Mouse (Mus musculus) forebrain, postnatal 0 days (tissue): ENCODE measurements around the gene 4930404N11Rik. TPM values are rescaled to one million over a fixed set of nuclear protein-coding genes. Genes with fewer than 3 reads are reported as not detected.

Source experiments
- ATAC-seq: fragments of 200-750 bp; cut with Nextera tagmentation; 2 replicates; pipeline ENCODE4 v1.8.0; 2017; ENCODE audit warnings: mild to moderate bottlenecking, moderate library complexity
- DNase-seq: peaks from one replicate; pipeline ENCODE4 v3.0.0-alpha.2; 2015
- H3K27ac ChIP-seq: fragments of 300-500 bp; sonication (generic); 2 replicates; pipeline ENCODE4 v1.5.1; 2014; ENCODE audit warnings: low read depth, mild to moderate bottlenecking, antibody characterized with exemption, low read length, moderate library complexity, mixed read lengths
- H3K27me3 ChIP-seq: fragments of 300-500 bp; sonication (generic); 2 replicates; pipeline ENCODE4 v1.6.1; 2014; ENCODE audit warnings: mild to moderate bottlenecking, low read length, mixed read lengths; ENCODE audit not compliant: insufficient read depth
- H3K36me3 ChIP-seq: fragments of 300-500 bp; sonication (generic); 2 replicates; pipeline ENCODE4 v1.6.1; 2014; ENCODE audit warnings: mild to moderate bottlenecking, moderate library complexity; ENCODE audit not compliant: insufficient read depth
- H3K4me1 ChIP-seq: fragments of 300-500 bp; sonication (generic); 2 replicates; pipeline ENCODE4 v1.6.1; 2014; ENCODE audit warnings: antibody characterized with exemption; ENCODE audit not compliant: insufficient read depth
- H3K4me2 ChIP-seq: fragments of 300-500 bp; sonication (generic); 2 replicates; pipeline ENCODE4 v1.6.1; 2014; ENCODE audit warnings: low read depth, mild to moderate bottlenecking, moderate library complexity
- H3K4me3 ChIP-seq: fragments of 300-500 bp; sonication (generic); 2 replicates; pipeline ENCODE4 v1.5.1; 2014; ENCODE audit warnings: low read depth, low read length, mixed read lengths
- H3K9ac ChIP-seq: fragments of 300-500 bp; sonication (generic); 2 replicates; pipeline ENCODE4 v1.6.1; 2014; ENCODE audit warnings: mild to moderate bottlenecking
- H3K9me3 ChIP-seq: fragments of 300-500 bp; sonication (generic); 2 replicates; pipeline ENCODE4 v1.6.1; 2016; ENCODE audit warnings: low read length
- CTCF ChIP-seq: sonication (generic); IDR thresholded peaks from 2 replicates; pipeline ENCODE4 v1.5.1; 2016; ENCODE audit warnings: antibody characterized with exemption, control low read depth, low read depth
- WGBS: fragments of 180-500 bp; shearing (Covaris S2); extraction: QIAGEN DNeasy Blood & Tissue Kit; methylation state at CpG from one replicate; pipeline ENCODE4 v1.1.7; 2014; 5-methylcytosine and 5-hydroxymethylcytosine counted together
- polyA plus RNA-seq: library from polyadenylated mRNA; unstranded; fragments of >200 nt; fragmentation: Nextera tagmentation; extraction: Ambion mirVana; gene quantifications from 2 replicates; pipeline ENCODE4 v1.2.1, GENCODE M21; 2015
- total RNA-seq: library from RNA; depleted of rRNA; stranded (reverse); fragments of >200 nt; gene quantifications from 2 replicates; pipeline ENCODE4 v1.2.3, GENCODE M21; 2014

The 4930404N11Rik gene
- total and polyA plus RNA-seq, 2 experiments from 2014 or later: 0.16 TPM; not detected in 1

- WGBS: 62% methylated on average over 23 of the region's 23 CpGs
- Histone ChIP-seq H3K4me2 (no peak overlapping the region), H3K27me3 (no peaks in the 10 kb centered on the region), H3K9ac (no peak overlapping the region), H3K9me3 (no peaks in the 10 kb centered on the region), H3K27ac (no peak overlapping the region), H3K36me3 (peaks cover 39% of the 10 kb centered on the region), H3K4me1 (peaks cover 5% of the 10 kb centered on the region), H3K4me3 (no peak overlapping the region)
- TF ChIP-seq CTCF: peak; percentile 90
- DNase-seq (peak; percentile 75), ATAC-seq (peak; percentile 76)
Observed at GRCm38 (mm10) chr10:81389801-81390677, 24.4 kb upstream of the 4930404N11Rik start.

- H3K9ac ChIP-seq: no peak overlapping the region
- WGBS: 50% methylated on average over 3 of the region's 3 CpGs
Observed at GRCm38 (mm10) chr10:81389373-81389772, 23.8 kb upstream of the 4930404N11Rik start.

GRCm38 (mm10) chr10:81388505-81389055 lies 23.0 kb upstream of the 4930404N11Rik start, which contains the start of gene Gm48552:
Gene Gm48552, plus strand, starts transcription at chr10:81389005.
- H3K9ac ChIP-seq: no peak within 1 kb of the TSS
- no peak within 1 kb of the TSS for H3K27ac ChIP-seq
- DNase-seq: no peak
- H3K9me3 ChIP-seq: no peaks in the 10 kb centered on the region
- H3K4me1 ChIP-seq: peaks cover 11% of the 10 kb centered on the region
- no peaks in the 10 kb centered on the region for H3K27me3 ChIP-seq
- H3K4me2 ChIP-seq: no peak within 1 kb of the TSS
- 86% methylated on average over 5 of the region's 5 CpGs for WGBS
- H3K36me3 ChIP-seq: peaks cover 39% of the 10 kb centered on the region
- no peak within 1 kb of the TSS for H3K4me3 ChIP-seq
- no peak for ATAC-seq
- no peak for TF ChIP-seq CTCF

More at GRCm38 (mm10) chr10:81389373-81389772, 23.8 kb upstream of the 4930404N11Rik start:
- peaks cover 39% of the 10 kb centered on the region for H3K36me3 ChIP-seq
- H3K27me3 ChIP-seq: no peaks in the 10 kb centered on the region
- H3K9me3 ChIP-seq: no peaks in the 10 kb centered on the region
- no peak for TF ChIP-seq CTCF
- H3K4me1 ChIP-seq: peaks cover 11% of the 10 kb centered on the region
- DNase-seq: no peak
- 0 out of 2 replicates have a peak, but pooled peaks have one; percentile 3 for ATAC-seq
- no peak overlapping the region for H3K4me3 ChIP-seq
- H3K4me2 ChIP-seq: no peak overlapping the region
- no peak overlapping the region for H3K27ac ChIP-seq

GRCm38 (mm10) chr10:81387716-81388115 lies 22.1 kb upstream of the 4930404N11Rik start:
- no peak overlapping the region for H3K9ac ChIP-seq
- H3K36me3 ChIP-seq: peaks cover 39% of the 10 kb centered on the region
- no peak for DNase-seq
- peaks cover 11% of the 10 kb centered on the region for H3K4me1 ChIP-seq
- no peak for TF ChIP-seq CTCF
- H3K27me3 ChIP-seq: no peaks in the 10 kb centered on the region
- H3K4me2 ChIP-seq: no peak overlapping the region
- no peak overlapping the region for H3K27ac ChIP-seq
- ATAC-seq: no peak
- no peaks in the 10 kb centered on the region for H3K9me3 ChIP-seq
- no peak overlapping the region for H3K4me3 ChIP-seq
- WGBS: 93% methylated on average over 20 of the region's 20 CpGs

- Histone ChIP-seq H3K27me3 (no peaks in the 10 kb centered on the region), H3K36me3 (peaks cover 36% of the 10 kb centered on the region), H3K9me3 (no peaks in the 10 kb centered on the region), H3K4me3 (no peak overlapping the region), H3K4me2 (peak overlapping the region; percentile 85), H3K9ac (no peak overlapping the region), H3K27ac (no peak overlapping the region), H3K4me1 (peaks cover 11% of the 10 kb centered on the region)
- 80% methylated on average over 22 of the region's 22 CpGs for WGBS
- ATAC-seq (no peak), DNase-seq (no peak)
- TF ChIP-seq CTCF: no peak
Observed at GRCm38 (mm10) chr10:81385603-81386306, 20.1 kb upstream of the 4930404N11Rik start.

- Histone ChIP-seq H3K4me1 (peaks cover 11% of the 10 kb centered on the region), H3K27ac (peak overlapping the region; percentile 90), H3K9ac (peak overlapping the region; percentile 86), H3K36me3 (peaks cover 36% of the 10 kb centered on the region), H3K4me3 (peak overlapping the region; percentile 72), H3K9me3 (no peaks in the 10 kb centered on the region), H3K27me3 (no peaks in the 10 kb centered on the region), H3K4me2 (peak overlapping the region; percentile 85)
- whole genome bisulfite sequencing: 3% methylated on average over 19 of the region's 19 CpGs
- TF ChIP-seq CTCF: no peak
- DNase-seq (no peak), ATAC-seq (peak; percentile 37)
Observed at GRCm38 (mm10) chr10:81384605-81384982, 19.0 kb upstream of the 4930404N11Rik start.
